Mouse (Mus musculus) kidney, embryonic 16.5 days (tissue): ENCODE data around the gene Prkd2. TPM values are rescaled to one million over a fixed set of nuclear protein-coding genes. Genes with fewer than 3 reads are reported as not detected.
A peak's percentile ranks its signal among the peaks of the same experiment; 100 is the strongest.

Experiments used
- ATAC-seq: fragments of 200-750 bp; cut with Nextera tagmentation; 2 replicates; pipeline ENCODE4 v1.8.0; 2017; ENCODE audit warnings: moderate TSS enrichment; ENCODE audit not compliant: low FRiP score, low TSS enrichment
- H3K27ac ChIP-seq: fragments of 300-500 bp; sonication (generic); 2 replicates; pipeline ENCODE4 v1.5.1; 2014; ENCODE audit warnings: low read length
- H3K27me3 ChIP-seq: fragments of 300-500 bp; sonication (generic); 2 replicates; pipeline ENCODE4 v1.6.1; 2014; ENCODE audit warnings: low read length, control low read depth, mixed read lengths; ENCODE audit not compliant: insufficient read depth
- H3K36me3 ChIP-seq: fragments of 300-500 bp; sonication (generic); 2 replicates; pipeline ENCODE4 v1.6.1; 2014; ENCODE audit warnings: low read length, control low read depth, mixed read lengths; ENCODE audit not compliant: insufficient read depth
- H3K4me1 ChIP-seq: fragments of 300-500 bp; sonication (generic); 2 replicates; pipeline ENCODE4 v1.6.1; 2014; ENCODE audit warnings: low read length, control low read depth, mixed read lengths; ENCODE audit not compliant: insufficient read depth
- H3K4me2 ChIP-seq: fragments of 300-500 bp; sonication (generic); replicated peaks from 2 replicates; pipeline ENCODE4 v1.6.1; 2014; ENCODE audit warnings: low read depth, low read length
- H3K4me3 ChIP-seq: fragments of 300-500 bp; sonication (generic); 2 replicates; pipeline ENCODE4 v1.5.1; 2014; ENCODE audit warnings: mild to moderate bottlenecking, low read length
- H3K9ac ChIP-seq: fragments of 300-500 bp; sonication (generic); replicated peaks from 2 replicates; pipeline ENCODE4 v1.6.1; 2014; ENCODE audit warnings: low read length
- H3K9me3 ChIP-seq: fragments of 300-500 bp; sonication (generic); 2 replicates; pipeline ENCODE4 v1.6.1; 2016; ENCODE audit warnings: low read length, control low read depth
- WGBS: fragments of 180-500 bp; shearing (Covaris S2); extraction: QIAGEN DNeasy Blood & Tissue Kit; methylation state at CpG from one replicate; pipeline ENCODE4 v1.1.7; 2014; 5-methylcytosine and 5-hydroxymethylcytosine counted together
- polyA plus RNA-seq: library from polyadenylated mRNA; unstranded; fragments of >200 nt; fragmentation: Nextera tagmentation; extraction: Ambion mirVana; gene quantifications from 2 replicates; pipeline ENCODE4 v1.2.1, GENCODE M21; 2015

Prkd2 gene
- polyA plus RNA-seq, 1 experiment from 2014 or later, result 16.2 TPM

- Histone ChIP-seq H3K4me3 (peak overlapping the region; percentile 78), H3K4me1 (peaks cover 15% of the 10 kb centered on the region), H3K27me3 (no peaks in the 10 kb centered on the region), H3K9me3 (no peaks in the 10 kb centered on the region), H3K36me3 (peaks cover 10% of the 10 kb centered on the region; the same call in 1 of the 2 replicates), H3K27ac (peak overlapping the region; percentile 93), H3K4me2 (peak overlapping the region; percentile 91), H3K9ac (peak overlapping the region; percentile 77)
- WGBS, result under 1% methylated on average over 33 of the region's 33 CpGs
- ATAC-seq, result peak; percentile 96
Measured at GRCm38 (mm10) chr7:16874756-16875309, 32.1 kb downstream of the Prkd2 start.

- H3K36me3 ChIP-seq, result peaks cover 8% of the 10 kb centered on the region; the same call in 1 of the 2 replicates
- peak within 1 kb of the TSS; percentile 91 for H3K4me2 ChIP-seq
- no peaks in the 10 kb centered on the region for H3K27me3 ChIP-seq
- peak within 1 kb of the TSS; percentile 77 for H3K9ac ChIP-seq
- peak within 1 kb of the TSS; percentile 93 for H3K27ac ChIP-seq
- H3K4me1 ChIP-seq, result peaks cover 17% of the 10 kb centered on the region
- peak within 1 kb of the TSS; percentile 78 for H3K4me3 ChIP-seq
- WGBS, result 0% methylated on average over 1 of the region's 1 CpGs
- ATAC-seq, result no peak
- no peaks in the 10 kb centered on the region for H3K9me3 ChIP-seq
Measured at GRCm38 (mm10) chr7:16875310-16875325, 32.4 kb downstream of the Prkd2 start, which contains the start of gene Dact3. Gene Dact3, plus strand, starts transcription at chr7:16875317.

GRCm38 (mm10) chr7:16875326-16875725 is 32.6 kb downstream of the Prkd2 start:
- Histone ChIP-seq H3K27me3 (no peaks in the 10 kb centered on the region), H3K4me1 (peaks cover 19% of the 10 kb centered on the region), H3K27ac (peak overlapping the region; percentile 64), H3K9me3 (no peaks in the 10 kb centered on the region), H3K4me2 (peak overlapping the region; percentile 91), H3K4me3 (peak overlapping the region; percentile 78), H3K36me3 (0 out of 2 replicates have a peak, but pooled peaks cover 7% of the 10 kb centered on the region), H3K9ac (peak overlapping the region; percentile 77)
- WGBS, result under 1% methylated on average over 33 of the region's 42 CpGs
- no peak for ATAC-seq

GRCm38 (mm10) chr7:16876006-16876405 is 33.3 kb downstream of the Prkd2 start:
- ATAC-seq, result no peak
- Histone ChIP-seq H3K4me1 (peaks cover 26% of the 10 kb centered on the region), H3K9me3 (no peaks in the 10 kb centered on the region), H3K4me2 (peak overlapping the region; percentile 91), H3K4me3 (peak overlapping the region; percentile 78), H3K27ac (peak overlapping the region; percentile 64), H3K36me3 (0 out of 2 replicates have a peak, but pooled peaks cover 3% of the 10 kb centered on the region), H3K27me3 (no peaks in the 10 kb centered on the region), H3K9ac (peak overlapping the region; percentile 77)
- 6% methylated on average over 11 of the region's 11 CpGs for WGBS

GRCm38 (mm10) chr7:16876608-16877007 is 33.9 kb downstream of the Prkd2 start:
- Histone ChIP-seq H3K27me3 (no peaks in the 10 kb centered on the region), H3K27ac (peak overlapping the region; percentile 64), H3K4me3 (peak overlapping the region; percentile 78), H3K4me1 (peaks cover 26% of the 10 kb centered on the region), H3K36me3 (no peaks in the 10 kb centered on the region), H3K9ac (peak overlapping the region; percentile 77), H3K4me2 (peak overlapping the region; percentile 91), H3K9me3 (no peaks in the 10 kb centered on the region)
- WGBS, result 2% methylated on average over 12 of the region's 13 CpGs
- no peak; the same call in 1 of the 2 replicates for ATAC-seq

GRCm38 (mm10) chr7:16877717-16878116 is 35.0 kb downstream of the Prkd2 start:
- Histone ChIP-seq H3K4me2 (no peak overlapping the region), H3K9ac (no peak overlapping the region), H3K4me3 (no peak overlapping the region), H3K27me3 (no peaks in the 10 kb centered on the region), H3K4me1 (peaks cover 26% of the 10 kb centered on the region), H3K9me3 (no peaks in the 10 kb centered on the region), H3K27ac (no peak overlapping the region), H3K36me3 (no peaks in the 10 kb centered on the region)
- no peak for ATAC-seq
- 81% methylated on average over 3 of the region's 3 CpGs for WGBS

- no peak for ATAC-seq
- peaks cover 9% of the 10 kb centered on the region for H3K27me3 ChIP-seq
- H3K9ac ChIP-seq, result peak overlapping the region; percentile 39; the same call in 1 of the 2 replicates
- H3K4me1 ChIP-seq, result peaks cover 26% of the 10 kb centered on the region
- H3K9me3 ChIP-seq, result peaks cover 4% of the 10 kb centered on the region; the same call in 1 of the 2 replicates
- 25% methylated on average over 9 of the region's 9 CpGs for WGBS
- H3K4me3 ChIP-seq, result no peak overlapping the region
- peaks cover 19% of the 10 kb centered on the region for H3K36me3 ChIP-seq
- peak overlapping the region; percentile 69 for H3K27ac ChIP-seq
- no peak overlapping the region for H3K4me2 ChIP-seq
Measured at GRCm38 (mm10) chr7:16879796-16880547, 37.3 kb downstream of the Prkd2 start.

GRCm38 (mm10) chr7:16880615-16881014 is 37.9 kb downstream of the Prkd2 start:
- ATAC-seq, result no peak
- Histone ChIP-seq H3K4me1 (peaks cover 24% of the 10 kb centered on the region), H3K27me3 (peaks cover 15% of the 10 kb centered on the region), H3K9me3 (peaks cover 10% of the 10 kb centered on the region), H3K4me3 (no peak overlapping the region), H3K36me3 (peaks cover 25% of the 10 kb centered on the region), H3K4me2 (no peak overlapping the region), H3K27ac (peak overlapping the region; percentile 69), H3K9ac (peak overlapping the region; percentile 39; the same call in 1 of the 2 replicates)
- WGBS, result 35% methylated on average over 5 of the region's 5 CpGs

- Histone ChIP-seq H3K4me2 (no peak overlapping the region), H3K36me3 (peaks cover 34% of the 10 kb centered on the region), H3K9ac (no peak overlapping the region), H3K27me3 (peaks cover 21% of the 10 kb centered on the region), H3K27ac (no peak overlapping the region), H3K9me3 (peaks cover 19% of the 10 kb centered on the region), H3K4me3 (no peak overlapping the region), H3K4me1 (peaks cover 11% of the 10 kb centered on the region)
- ATAC-seq, result no peak
- 89% methylated on average over 6 of the region's 6 CpGs for WGBS
Measured at GRCm38 (mm10) chr7:16883162-16883561, 40.5 kb downstream of the Prkd2 start.

GRCm38 (mm10) chr7:16884334-16884733 is 41.6 kb downstream of the Prkd2 start:
- Histone ChIP-seq H3K27ac (no peak overlapping the region), H3K4me2 (no peak overlapping the region), H3K9ac (no peak overlapping the region), H3K27me3 (peaks cover 21% of the 10 kb centered on the region), H3K4me3 (no peak overlapping the region), H3K9me3 (peaks cover 19% of the 10 kb centered on the region), H3K36me3 (peaks cover 34% of the 10 kb centered on the region), H3K4me1 (peaks cover 11% of the 10 kb centered on the region)
- 70% methylated on average over 4 of the region's 4 CpGs for WGBS
- ATAC-seq, result no peak
